Mouse (Mus musculus): ENCODE data around the gene Ap1s1.

Gene Ap1s1

GRCm38 (mm10) chr5:137015913-137016312 lies 30.0 kb downstream of the Ap1s1 start:
- DNase-seq, result no peak

- no peak for DNase-seq
These were observed 33.5 kb downstream of the Ap1s1 start for GRCm38 (mm10) chr5:137012401-137012950.

GRCm38 (mm10) chr5:137009988-137010387 lies 35.9 kb downstream of the Ap1s1 start:
- DNase-seq, result peak; percentile 39

GRCm38 (mm10) chr5:137007276-137007675 lies 38.7 kb downstream of the Ap1s1 start:
- DNase-seq, result no peak

- no peak for DNase-seq
These were observed 45.3 kb downstream of the Ap1s1 start for GRCm38 (mm10) chr5:137000612-137001011.

- DNase-seq, result no peak
These were observed 46.5 kb downstream of the Ap1s1 start for GRCm38 (mm10) chr5:136999449-136999848.

GRCm38 (mm10) chr5:136989801-136990200 lies 56.1 kb downstream of the Ap1s1 start:
- DNase-seq, result no peak

- DNase-seq, result no peak
These were observed 57.5 kb downstream of the Ap1s1 start for GRCm38 (mm10) chr5:136988420-136988819.

- peak; percentile 8 for DNase-seq
These were observed 58.0 kb downstream of the Ap1s1 start, which contains the start of gene Znhit1 for GRCm38 (mm10) chr5:136987934-136988271. Znhit1 (minus strand) TSS chr5:136988021.

GRCm38 (mm10) chr5:136987138-136987933 lies 58.6 kb downstream of the Ap1s1 start:
- no peak for DNase-seq

- peak; percentile 94 for DNase-seq
These were observed 59.2 kb downstream of the Ap1s1 start, which contains the start of gene Plod3 for GRCm38 (mm10) chr5:136986695-136987137. Plod3 (plus strand) TSS chr5:136987019.
